Mouse (Mus musculus) ES-E14 (cell line): ENCODE measurements around the gene Smarcc1.

Experiments
- MAFK ChIP-seq: IDR thresholded peaks from 2 replicates; pipeline ENCODE4 v1.6.1; 2014; ENCODE audit warnings: mild to moderate bottlenecking, low read depth, low read length, inconsistent platforms; ENCODE audit not compliant: insufficient read depth
- ZC3H11A ChIP-seq: IDR thresholded peaks from 2 replicates; pipeline ENCODE4 v1.6.1; 2012; ENCODE audit warnings: low read depth, mild to moderate bottlenecking, inconsistent platforms, low read length, borderline replicate concordance
- ZNF384 ChIP-seq: IDR thresholded peaks from 2 replicates; pipeline ENCODE4 v1.6.1; 2012; ENCODE audit warnings: low read depth, low read length, inconsistent platforms

- TF ChIP-seq ZC3H11A (no peak), MAFK (no peak), ZNF384 (no peak)
These were observed 159.9 kb downstream of the Smarcc1 start for GRCm38 (mm10) chr9:110277431-110277881.
